ENCODE assay signal across 17 mouse cellular contexts in genomic region chr16:6042766-6043165, GRCm38 (mm10).
DNase-seq lines count a peak whose midpoint lies in the region; ATAC-seq lines count a peak whose summit lies in the region.
"Had no signal": no experiment of that assay in that cellular context is flagged by ENCODE, and none has a peak within 500 bp of the region (broad histone marks: within the 10 kb centered on the region; RNA-seq: fewer than 3 reads in every experiment).

No protein-coding gene starts in this region.

- no peaks in the 10 kb centered on the region for H3K36me3 ChIP-seq in kidney, embryonic 15.5 days
- H3K36me3 ChIP-seq: heart, embryonic 13.5 days; hindbrain, embryonic 10.5 days; limb, embryonic 13.5 days had no signal

- no peak overlapping the region for H3K27ac ChIP-seq in kidney, embryonic 15.5 days
- H3K27ac ChIP-seq: heart, embryonic 13.5 days; hindbrain, embryonic 10.5 days; limb, embryonic 13.5 days had no signal

- H3K9ac ChIP-seq in kidney, embryonic 15.5 days: no peak overlapping the region
- H3K9ac ChIP-seq: heart, embryonic 13.5 days; limb, embryonic 13.5 days had no signal

- no peak overlapping the region for H3K4me2 ChIP-seq in kidney, embryonic 15.5 days
- H3K4me2 ChIP-seq: heart, embryonic 13.5 days; limb, embryonic 13.5 days; midbrain, embryonic 11.5 days had no signal

- peak; percentile 11 for DNase-seq in adrenal gland, postnatal 14 days
- no peak for DNase-seq in adrenal gland, adult 8-10 months
- DNase-seq in right cerebral cortex, adult 2 months (ENCODE audit: low spot score in 2 of 2): peak; percentile 40 to 42
- DNase-seq in right cerebral cortex, postnatal 4 days: no peak
- peak; percentile 43 for DNase-seq in layer of hippocampus, adult 9-10 months (ENCODE audit: low spot score)
- peak; percentile 82 for DNase-seq in telencephalon, adult 2 months (ENCODE audit: low read depth, low spot score)
- DNase-seq in kidney, postnatal 4 days: no peak
- DNase-seq: cerebellum, adult 9-10 months; gastrocnemius, postnatal 14 days; lung, postnatal 36 days; spleen, adult 18-20 months had no signal

- no peaks in the 10 kb centered on the region for H3K9me3 ChIP-seq in kidney, embryonic 15.5 days (replicated peaks)
- H3K9me3 ChIP-seq: heart, embryonic 13.5 days; hindbrain, embryonic 10.5 days; limb, embryonic 13.5 days had no signal

- no peak for ATAC-seq in kidney, embryonic 15.5 days (replicated peaks; ENCODE audit: low FRiP score)

- 73% methylated on average over 3 of the region's 3 CpGs for WGBS in kidney, embryonic 15.5 days

- H3K4me3 ChIP-seq in kidney, embryonic 15.5 days (replicated peaks): no peak overlapping the region
- H3K4me3 ChIP-seq: erythroblast, embryonic 14.5 days; heart, embryonic 13.5 days; hindbrain, embryonic 10.5 days; limb, embryonic 13.5 days had no signal

- no peaks in the 10 kb centered on the region for H3K4me1 ChIP-seq in kidney, embryonic 15.5 days
- H3K4me1 ChIP-seq: hindbrain, embryonic 10.5 days; limb, embryonic 13.5 days had no signal

- no peaks in the 10 kb centered on the region for H3K27me3 ChIP-seq in kidney, embryonic 15.5 days
- H3K27me3 ChIP-seq: heart, embryonic 13.5 days; limb, embryonic 13.5 days had no signal

Comparison
In these comparisons a context has a peak if more than half of its experiments do, and no peak if none do; other contexts are left out.
1. DNase-seq: peak in adrenal gland, postnatal 14 days (single experiment), right cerebral cortex, adult 2 months (2 of 2), layer of hippocampus, adult 9-10 months (single experiment) and telencephalon, adult 2 months (single experiment); none in adrenal gland, adult 8-10 months (single experiment), right cerebral cortex, postnatal 4 days (single experiment) and kidney, postnatal 4 days (0 of 2).